Mouse (Mus musculus): ENCODE measurements around the gene Zfp619. TPM values are rescaled to one million over a fixed set of nuclear protein-coding genes. Genes with fewer than 3 reads are reported as not detected.

Zfp619 gene
- polyA plus RNA-seq (2015; fragmentation: Nextera tagmentation; extraction: Ambion mirVana) = 2.2 and 2.9 TPM in 2 replicates

- Histone ChIP-seq H3K4me3 (ENCODE audit: low read length) (peak within 1 kb of the TSS; percentile 71), H3K4me1 (ENCODE audit: control insufficient read depth, insufficient read depth, low read depth, low read length) (no peaks in the 10 kb centered on the region), H3K27me3 (replicated peaks; ENCODE audit: control insufficient read depth, insufficient read depth, low read length) (no peaks in the 10 kb centered on the region), H3K9ac (ENCODE audit: low read depth, low read length) (peak within 1 kb of the TSS; percentile 92), H3K27ac (ENCODE audit: low read depth, low read length) (peak within 1 kb of the TSS; percentile 98), H3K9me3 (ENCODE audit: control insufficient read depth, low read length) (peaks cover 3% of the 10 kb centered on the region; the same call in 1 of the 2 replicates), H3K36me3 (ENCODE audit: control insufficient read depth, insufficient read depth, low read length) (no peaks in the 10 kb centered on the region), H3K4me2 (ENCODE audit: low read length) (peak within 1 kb of the TSS; percentile 68)
- ATAC-seq = peak; percentile 99
- under 1% methylated on average over 43 of the region's 43 CpGs for WGBS
Measured at GRCm38 (mm10) chr7:39517616-39518177, at the start of gene Zfp619. Gene Zfp619, plus strand, starts transcription at chr7:39517766.

- H3K4me3 ChIP-seq (ENCODE audit: low read length) = no peak overlapping the region
- no peak overlapping the region for H3K9ac ChIP-seq (ENCODE audit: low read depth, low read length)
- H3K36me3 ChIP-seq (ENCODE audit: control insufficient read depth, insufficient read depth, low read length) = peaks cover 34% of the 10 kb centered on the region
- H3K9me3 ChIP-seq (ENCODE audit: control insufficient read depth, low read length) = peaks cover 6% of the 10 kb centered on the region; the same call in 1 of the 2 replicates
- no peaks in the 10 kb centered on the region for H3K4me1 ChIP-seq (ENCODE audit: control insufficient read depth, insufficient read depth, low read depth, low read length)
- no peak overlapping the region for H3K4me2 ChIP-seq (ENCODE audit: low read length)
- no peak overlapping the region for H3K27ac ChIP-seq (ENCODE audit: low read depth, low read length)
- no peak for ATAC-seq
- WGBS = 94% methylated on average over 2 of the region's 2 CpGs
- no peaks in the 10 kb centered on the region for H3K27me3 ChIP-seq (replicated peaks; ENCODE audit: control insufficient read depth, insufficient read depth, low read length)
Measured at GRCm38 (mm10) chr7:39479013-39479412, 38.6 kb upstream of the Zfp619 start.

GRCm38 (mm10) chr7:39484384-39484783 lies 33.2 kb upstream of the Zfp619 start:
- 54% methylated on average over 6 of the region's 6 CpGs for WGBS
- no peak for ATAC-seq
- peaks cover 3% of the 10 kb centered on the region; the same call in 1 of the 2 replicates for H3K36me3 ChIP-seq (ENCODE audit: control insufficient read depth, insufficient read depth, low read length)

GRCm38 (mm10) chr7:39487159-39487853 lies 30.3 kb upstream of the Zfp619 start:
- Histone ChIP-seq H3K4me1 (ENCODE audit: control insufficient read depth, insufficient read depth, low read depth, low read length) (no peaks in the 10 kb centered on the region), H3K4me2 (ENCODE audit: low read length) (peak overlapping the region; percentile 60), H3K36me3 (ENCODE audit: control insufficient read depth, insufficient read depth, low read length) (no peaks in the 10 kb centered on the region), H3K27me3 (replicated peaks; ENCODE audit: control insufficient read depth, insufficient read depth, low read length) (no peaks in the 10 kb centered on the region), H3K27ac (ENCODE audit: low read depth, low read length) (peak overlapping the region; percentile 83), H3K9me3 (ENCODE audit: control insufficient read depth, low read length) (no peaks in the 10 kb centered on the region), H3K4me3 (ENCODE audit: low read length) (peak overlapping the region; percentile 57), H3K9ac (ENCODE audit: low read depth, low read length) (peak overlapping the region; percentile 87)
- peak; percentile 91 for ATAC-seq
- 7% methylated on average over 23 of the region's 23 CpGs for WGBS

More at GRCm38 (mm10) chr7:39484384-39484783, 33.2 kb upstream of the Zfp619 start:
- no peak overlapping the region for H3K27ac ChIP-seq (ENCODE audit: low read depth, low read length)
- H3K9me3 ChIP-seq (ENCODE audit: control insufficient read depth, low read length) = no peaks in the 10 kb centered on the region
- no peaks in the 10 kb centered on the region for H3K27me3 ChIP-seq (replicated peaks; ENCODE audit: control insufficient read depth, insufficient read depth, low read length)
- no peaks in the 10 kb centered on the region for H3K4me1 ChIP-seq (ENCODE audit: control insufficient read depth, insufficient read depth, low read depth, low read length)
- H3K4me3 ChIP-seq (ENCODE audit: low read length) = no peak overlapping the region
- no peak overlapping the region for H3K9ac ChIP-seq (ENCODE audit: low read depth, low read length)
- no peak overlapping the region for H3K4me2 ChIP-seq (ENCODE audit: low read length)

GRCm38 (mm10) chr7:39487854-39488205 lies 29.7 kb upstream of the Zfp619 start:
- H3K27ac ChIP-seq (ENCODE audit: low read depth, low read length) = no peak overlapping the region; the same call in 1 of the 2 replicates
- H3K9ac ChIP-seq (ENCODE audit: low read depth, low read length) = peak overlapping the region; percentile 87
- no peaks in the 10 kb centered on the region for H3K36me3 ChIP-seq (ENCODE audit: control insufficient read depth, insufficient read depth, low read length)
- no peaks in the 10 kb centered on the region for H3K27me3 ChIP-seq (replicated peaks; ENCODE audit: control insufficient read depth, insufficient read depth, low read length)
- 29% methylated on average over 9 of the region's 9 CpGs for WGBS
- H3K9me3 ChIP-seq (ENCODE audit: control insufficient read depth, low read length) = no peaks in the 10 kb centered on the region
- peak; percentile 54 for ATAC-seq
- H3K4me1 ChIP-seq (ENCODE audit: control insufficient read depth, insufficient read depth, low read depth, low read length) = no peaks in the 10 kb centered on the region
- H3K4me2 ChIP-seq (ENCODE audit: low read length) = peak overlapping the region; percentile 60
- H3K4me3 ChIP-seq (ENCODE audit: low read length) = peak overlapping the region; percentile 57

GRCm38 (mm10) chr7:39494646-39495045 lies 22.9 kb upstream of the Zfp619 start:
- Histone ChIP-seq H3K4me2 (ENCODE audit: low read length) (no peak overlapping the region), H3K36me3 (ENCODE audit: control insufficient read depth, insufficient read depth, low read length) (peaks cover 49% of the 10 kb centered on the region), H3K27me3 (replicated peaks; ENCODE audit: control insufficient read depth, insufficient read depth, low read length) (no peaks in the 10 kb centered on the region), H3K9ac (ENCODE audit: low read depth, low read length) (no peak overlapping the region), H3K4me1 (ENCODE audit: control insufficient read depth, insufficient read depth, low read depth, low read length) (no peaks in the 10 kb centered on the region), H3K9me3 (ENCODE audit: control insufficient read depth, low read length) (peaks cover 14% of the 10 kb centered on the region), H3K4me3 (ENCODE audit: low read length) (no peak overlapping the region), H3K27ac (ENCODE audit: low read depth, low read length) (no peak overlapping the region)
- ATAC-seq = no peak
- 85% methylated on average over 3 of the region's 3 CpGs for WGBS

GRCm38 (mm10) chr7:39504100-39504499 lies 13.5 kb upstream of the Zfp619 start:
- 97% methylated on average over 1 of the region's 1 CpGs for WGBS

GRCm38 (mm10) chr7:39518362-39518761 lies 796 bp downstream of the Zfp619 start:
- Histone ChIP-seq H3K27me3 (replicated peaks; ENCODE audit: control insufficient read depth, insufficient read depth, low read length) (no peaks in the 10 kb centered on the region), H3K9me3 (ENCODE audit: control insufficient read depth, low read length) (peaks cover 3% of the 10 kb centered on the region; the same call in 1 of the 2 replicates), H3K4me3 (ENCODE audit: low read length) (peak overlapping the region; percentile 71), H3K36me3 (ENCODE audit: control insufficient read depth, insufficient read depth, low read length) (no peaks in the 10 kb centered on the region), H3K9ac (ENCODE audit: low read depth, low read length) (no peak overlapping the region; the same call in 1 of the 2 replicates), H3K4me2 (ENCODE audit: low read length) (peak overlapping the region; percentile 51), H3K4me1 (ENCODE audit: control insufficient read depth, insufficient read depth, low read depth, low read length) (no peaks in the 10 kb centered on the region), H3K27ac (ENCODE audit: low read depth, low read length) (no peak overlapping the region)
- WGBS = 89% methylated on average over 12 of the region's 12 CpGs
- ATAC-seq = 0 out of 2 replicates have a peak, but pooled peaks have one; percentile 32

More at GRCm38 (mm10) chr7:39504100-39504499, 13.5 kb upstream of the Zfp619 start:
- Histone ChIP-seq H3K4me1 (ENCODE audit: control insufficient read depth, insufficient read depth, low read depth, low read length) (no peaks in the 10 kb centered on the region), H3K27ac (ENCODE audit: low read depth, low read length) (no peak overlapping the region), H3K36me3 (ENCODE audit: control insufficient read depth, insufficient read depth, low read length) (peaks cover 12% of the 10 kb centered on the region), H3K27me3 (replicated peaks; ENCODE audit: control insufficient read depth, insufficient read depth, low read length) (no peaks in the 10 kb centered on the region), H3K4me2 (ENCODE audit: low read length) (no peak overlapping the region), H3K9ac (ENCODE audit: low read depth, low read length) (no peak overlapping the region), H3K9me3 (ENCODE audit: control insufficient read depth, low read length) (peaks cover 8% of the 10 kb centered on the region), H3K4me3 (ENCODE audit: low read length) (no peak overlapping the region)
- ATAC-seq = no peak

GRCm38 (mm10) chr7:39523703-39524424 lies 6.3 kb downstream of the Zfp619 start:
- Histone ChIP-seq H3K4me2 (ENCODE audit: low read length) (no peak overlapping the region), H3K9me3 (ENCODE audit: control insufficient read depth, low read length) (no peaks in the 10 kb centered on the region), H3K4me3 (ENCODE audit: low read length) (no peak overlapping the region), H3K4me1 (ENCODE audit: control insufficient read depth, insufficient read depth, low read depth, low read length) (no peaks in the 10 kb centered on the region), H3K36me3 (ENCODE audit: control insufficient read depth, insufficient read depth, low read length) (no peaks in the 10 kb centered on the region), H3K9ac (ENCODE audit: low read depth, low read length) (no peak overlapping the region), H3K27me3 (replicated peaks; ENCODE audit: control insufficient read depth, insufficient read depth, low read length) (no peaks in the 10 kb centered on the region), H3K27ac (ENCODE audit: low read depth, low read length) (no peak overlapping the region)
- 90% methylated on average over 1 of the region's 1 CpGs for WGBS
- ATAC-seq = no peak

All from hindbrain, embryonic 16.5 days (tissue).